Mouse (Mus musculus): ENCODE measurements around the gene Kifc5b. TPM values are rescaled to one million over a fixed set of nuclear protein-coding genes. Genes with fewer than 3 reads are reported as not detected.

Gene Kifc5b
- polyA plus RNA-seq, 2 experiments = 4.9 to 23.7 TPM

DNA sequence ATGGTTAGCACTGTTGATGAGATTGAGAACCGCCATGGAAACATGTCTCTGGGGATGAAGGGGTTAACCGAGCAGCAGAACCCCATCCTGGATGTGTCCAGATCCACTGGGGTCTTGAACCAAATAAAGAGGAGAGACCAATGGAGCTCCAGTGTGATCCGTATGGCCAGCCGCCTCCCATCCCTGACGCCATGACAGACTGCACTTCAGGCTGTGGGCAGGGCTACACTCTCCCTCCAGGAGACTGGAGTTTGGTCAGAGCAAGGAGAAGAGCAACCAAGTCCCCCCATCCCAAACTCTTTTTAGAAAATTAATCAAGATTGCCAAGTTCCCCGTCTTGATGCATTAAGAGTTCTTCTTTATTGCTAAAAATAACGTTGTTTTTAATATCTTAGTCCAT is 39.0 kb upstream of the Kifc5b start:
- H3K4me3 ChIP-seq (replicated peaks; ENCODE audit: low read length) = no peak overlapping the region
- no peaks in the 10 kb centered on the region for H3K9me3 ChIP-seq (ENCODE audit: control insufficient read depth, low read length)
- H3K27ac ChIP-seq (replicated peaks; ENCODE audit: low read depth, low read length) = no peak overlapping the region
- WGBS = 76% methylated on average over 7 of the region's 7 CpGs
- H3K4me2 ChIP-seq (replicated peaks; ENCODE audit: low read depth, low read length, severe bottlenecking) = no peak overlapping the region
- H3K27me3 ChIP-seq (ENCODE audit: control insufficient read depth, insufficient read depth, low read length) = no peaks in the 10 kb centered on the region
- H3K36me3 ChIP-seq (ENCODE audit: control insufficient read depth, insufficient read depth, low read length) = no peaks in the 10 kb centered on the region
- TF ChIP-seq POLR2A (IDR thresholded peaks at IDR 0.05; ENCODE audit: borderline replicate concordance, extremely low read depth, insufficient read depth, insufficient read length) = no peak
- H3K9ac ChIP-seq (ENCODE audit: low read depth, low read length, severe bottlenecking) = no peak overlapping the region
- no peaks in the 10 kb centered on the region for H3K4me1 ChIP-seq (ENCODE audit: control insufficient read depth, insufficient read depth, low read length)
- ATAC-seq (ENCODE audit: low FRiP score, low read depth) (no peak), DNase-seq (ENCODE audit: low spot score) (no peak)

DNA sequence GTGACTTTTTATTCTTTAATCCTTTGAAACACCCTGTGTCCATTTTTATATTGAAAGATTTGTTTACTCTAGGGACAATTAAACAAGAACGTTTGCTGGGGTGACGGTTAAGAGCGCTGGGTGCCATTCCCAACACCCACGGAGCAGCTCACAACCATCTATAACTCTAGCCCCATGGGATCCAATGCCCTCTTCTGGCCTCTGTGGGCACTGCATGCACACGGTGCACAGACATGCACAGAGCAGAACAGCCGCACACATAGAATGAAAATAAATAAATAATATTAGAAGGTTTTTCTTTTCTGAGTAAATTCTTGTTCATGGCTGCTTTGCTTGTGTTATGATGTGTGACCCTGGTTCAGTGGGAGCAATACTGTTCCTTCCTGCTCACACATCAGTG is 37.7 kb upstream of the Kifc5b start:
- no peaks in the 10 kb centered on the region for H3K27me3 ChIP-seq (ENCODE audit: control insufficient read depth, insufficient read depth, low read length)
- H3K4me2 ChIP-seq (replicated peaks; ENCODE audit: low read depth, low read length, severe bottlenecking) = no peak overlapping the region
- no peak overlapping the region for H3K4me3 ChIP-seq (replicated peaks; ENCODE audit: low read length)
- no peaks in the 10 kb centered on the region for H3K9me3 ChIP-seq (ENCODE audit: control insufficient read depth, low read length)
- TF ChIP-seq POLR2A (IDR thresholded peaks at IDR 0.05; ENCODE audit: borderline replicate concordance, extremely low read depth, insufficient read depth, insufficient read length) = no peak
- 91% methylated on average over 6 of the region's 6 CpGs for WGBS
- H3K9ac ChIP-seq (ENCODE audit: low read depth, low read length, severe bottlenecking) = no peak overlapping the region
- H3K27ac ChIP-seq (replicated peaks; ENCODE audit: low read depth, low read length) = no peak overlapping the region
- H3K4me1 ChIP-seq (ENCODE audit: control insufficient read depth, insufficient read depth, low read length) = no peaks in the 10 kb centered on the region
- ATAC-seq (ENCODE audit: low FRiP score, low read depth) (no peak), DNase-seq (ENCODE audit: low spot score) (no peak)
- no peaks in the 10 kb centered on the region for H3K36me3 ChIP-seq (ENCODE audit: control insufficient read depth, insufficient read depth, low read length)

DNA sequence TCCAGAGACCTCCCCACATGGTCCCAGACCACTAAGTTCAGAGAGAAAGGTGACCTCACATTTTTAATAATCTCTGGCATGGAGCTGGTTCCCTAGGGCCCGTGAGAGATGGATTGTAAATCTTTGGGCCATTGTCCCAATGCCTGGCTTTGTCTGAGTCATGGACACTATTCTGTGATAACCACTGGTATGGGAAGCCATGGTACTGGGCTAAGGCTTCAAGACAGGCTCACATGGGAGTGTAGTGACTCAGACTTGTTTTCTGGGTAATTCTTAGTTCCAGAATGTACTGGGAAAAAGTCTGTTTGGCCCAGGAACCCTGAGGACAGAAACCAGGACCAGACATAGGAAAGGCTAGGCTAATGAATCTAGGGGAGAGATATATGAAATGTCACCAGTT is 34.2 kb upstream of the Kifc5b start:
- H3K27me3 ChIP-seq (ENCODE audit: control insufficient read depth, insufficient read depth, low read length) = 0 out of 2 replicates have a peak, but pooled peaks cover 3% of the 10 kb centered on the region
- ATAC-seq (ENCODE audit: low FRiP score, low read depth) (no peak), DNase-seq (ENCODE audit: low spot score) (no peak)
- WGBS = 60% methylated on average over 1 of the region's 1 CpGs
- no peaks in the 10 kb centered on the region for H3K36me3 ChIP-seq (ENCODE audit: control insufficient read depth, insufficient read depth, low read length)
- no peak for TF ChIP-seq POLR2A (IDR thresholded peaks at IDR 0.05; ENCODE audit: borderline replicate concordance, extremely low read depth, insufficient read depth, insufficient read length)
- no peak overlapping the region for H3K4me3 ChIP-seq (replicated peaks; ENCODE audit: low read length)
- H3K27ac ChIP-seq (replicated peaks; ENCODE audit: low read depth, low read length) = no peak overlapping the region
- H3K9ac ChIP-seq (ENCODE audit: low read depth, low read length, severe bottlenecking) = no peak overlapping the region
- no peaks in the 10 kb centered on the region for H3K4me1 ChIP-seq (ENCODE audit: control insufficient read depth, insufficient read depth, low read length)
- H3K9me3 ChIP-seq (ENCODE audit: control insufficient read depth, low read length) = no peaks in the 10 kb centered on the region
- no peak overlapping the region for H3K4me2 ChIP-seq (replicated peaks; ENCODE audit: low read depth, low read length, severe bottlenecking)

DNA sequence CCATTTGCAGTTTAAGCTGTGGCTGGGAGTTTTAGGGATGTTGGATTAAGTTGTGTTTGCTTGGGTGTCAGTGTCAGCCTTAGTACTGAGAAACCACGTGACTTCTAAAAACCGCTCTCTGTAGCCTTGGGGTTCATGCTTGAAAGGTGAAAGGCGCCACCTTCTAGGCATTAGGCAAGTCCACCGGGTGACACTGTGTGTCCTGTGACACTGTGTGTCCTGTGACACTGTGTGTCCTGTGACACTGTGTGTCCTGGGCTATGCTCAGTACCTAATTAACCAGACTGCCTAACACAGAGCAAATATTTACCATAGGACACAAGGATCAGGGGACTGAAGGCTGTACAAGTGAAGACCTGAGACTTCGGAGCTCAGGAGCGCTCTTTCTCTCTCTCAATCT is 33.3 kb upstream of the Kifc5b start:
- no peak overlapping the region for H3K4me3 ChIP-seq (replicated peaks; ENCODE audit: low read length)
- TF ChIP-seq POLR2A (IDR thresholded peaks at IDR 0.05; ENCODE audit: borderline replicate concordance, extremely low read depth, insufficient read depth, insufficient read length) = no peak
- no peak overlapping the region for H3K9ac ChIP-seq (ENCODE audit: low read depth, low read length, severe bottlenecking)
- ATAC-seq (ENCODE audit: low FRiP score, low read depth) (no peak), DNase-seq (ENCODE audit: low spot score) (no peak)
- H3K9me3 ChIP-seq (ENCODE audit: control insufficient read depth, low read length) = no peaks in the 10 kb centered on the region
- no peak overlapping the region for H3K4me2 ChIP-seq (replicated peaks; ENCODE audit: low read depth, low read length, severe bottlenecking)
- no peaks in the 10 kb centered on the region for H3K36me3 ChIP-seq (ENCODE audit: control insufficient read depth, insufficient read depth, low read length)
- 74% methylated on average over 6 of the region's 6 CpGs for WGBS
- H3K27ac ChIP-seq (replicated peaks; ENCODE audit: low read depth, low read length) = no peak overlapping the region
- 0 out of 2 replicates have a peak, but pooled peaks cover 3% of the 10 kb centered on the region for H3K27me3 ChIP-seq (ENCODE audit: control insufficient read depth, insufficient read depth, low read length)
- H3K4me1 ChIP-seq (ENCODE audit: control insufficient read depth, insufficient read depth, low read length) = no peaks in the 10 kb centered on the region

DNA sequence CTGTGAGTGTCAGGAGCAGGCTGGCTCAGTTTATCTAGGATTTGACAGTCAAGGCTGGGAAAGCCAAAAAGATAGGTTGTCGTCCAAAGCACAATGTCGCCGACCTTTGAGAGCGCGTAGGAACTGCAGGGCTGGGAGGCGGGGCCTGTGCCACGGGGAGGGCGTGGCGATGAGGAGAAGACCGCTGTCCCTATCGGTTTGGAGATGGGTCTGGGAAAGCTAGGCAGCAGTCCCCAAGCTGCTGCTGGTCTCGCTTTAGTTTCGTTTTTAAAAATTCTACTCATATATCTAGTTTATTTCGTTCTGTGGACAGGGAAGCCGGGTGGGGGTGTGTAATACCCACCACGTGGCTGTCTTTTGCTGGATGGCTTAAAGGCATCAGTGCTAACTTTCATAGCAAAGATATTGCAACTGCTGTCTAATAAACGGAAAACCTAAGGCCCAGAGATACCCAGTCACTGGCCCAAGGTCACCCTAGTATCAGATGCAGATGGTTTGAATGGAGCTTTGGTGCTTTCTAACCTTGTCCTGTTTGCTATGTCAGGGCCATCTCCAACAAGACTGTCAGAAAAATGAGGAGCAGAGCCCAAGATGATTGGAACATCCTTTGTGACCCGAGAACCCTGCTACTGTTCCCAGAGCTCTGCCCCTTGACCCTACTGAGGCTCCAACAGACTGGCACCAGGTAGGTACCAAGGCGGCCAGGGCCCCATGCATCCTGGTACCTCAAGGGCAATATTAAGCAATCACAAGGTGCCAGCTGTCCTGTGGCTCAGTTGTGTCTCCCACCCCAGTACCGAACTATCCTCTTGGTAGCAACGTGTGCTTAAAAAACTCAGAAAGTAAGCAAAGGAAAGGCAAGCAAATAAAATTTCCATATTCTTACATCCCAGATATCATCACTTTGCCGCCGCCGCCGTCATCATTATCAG is 31.6 kb upstream of the Kifc5b start:
- peak overlapping the region; percentile 48 for H3K9ac ChIP-seq (ENCODE audit: low read depth, low read length, severe bottlenecking)
- peak overlapping the region; percentile 57 for H3K4me2 ChIP-seq (replicated peaks; ENCODE audit: low read depth, low read length, severe bottlenecking)
- WGBS = 21% methylated on average over 25 of the region's 25 CpGs
- H3K36me3 ChIP-seq (ENCODE audit: control insufficient read depth, insufficient read depth, low read length) = no peaks in the 10 kb centered on the region
- no peaks in the 10 kb centered on the region for H3K9me3 ChIP-seq (ENCODE audit: control insufficient read depth, low read length)
- H3K4me1 ChIP-seq (ENCODE audit: control insufficient read depth, insufficient read depth, low read length) = no peaks in the 10 kb centered on the region
- H3K4me3 ChIP-seq (replicated peaks; ENCODE audit: low read length) = peak overlapping the region; percentile 41
- ATAC-seq (ENCODE audit: low FRiP score, low read depth) = peak; percentile 56; the same call in 1 of the 2 replicates
- no peak overlapping the region for H3K27ac ChIP-seq (replicated peaks; ENCODE audit: low read depth, low read length)
- DNase-seq (ENCODE audit: low spot score) = peak; percentile 66
- no peak for TF ChIP-seq POLR2A (IDR thresholded peaks at IDR 0.05; ENCODE audit: borderline replicate concordance, extremely low read depth, insufficient read depth, insufficient read length)
- H3K27me3 ChIP-seq (ENCODE audit: control insufficient read depth, insufficient read depth, low read length) = 0 out of 2 replicates have a peak, but pooled peaks cover 3% of the 10 kb centered on the region
